Mouse (Mus musculus): ENCODE measurements around the gene Foxc2.
"Not testable (repeated sequence)": the region's sequence is repeated elsewhere in the genome, so short reads cannot be mapped to it uniquely, and the experiment has no call there.

Gene Foxc2

GRCm38 (mm10) chr8:121119635-121120455, 3.9 kb downstream of the Foxc2 start:
- no peak for DNase-seq (ENCODE audit: low spot score)

DNA sequence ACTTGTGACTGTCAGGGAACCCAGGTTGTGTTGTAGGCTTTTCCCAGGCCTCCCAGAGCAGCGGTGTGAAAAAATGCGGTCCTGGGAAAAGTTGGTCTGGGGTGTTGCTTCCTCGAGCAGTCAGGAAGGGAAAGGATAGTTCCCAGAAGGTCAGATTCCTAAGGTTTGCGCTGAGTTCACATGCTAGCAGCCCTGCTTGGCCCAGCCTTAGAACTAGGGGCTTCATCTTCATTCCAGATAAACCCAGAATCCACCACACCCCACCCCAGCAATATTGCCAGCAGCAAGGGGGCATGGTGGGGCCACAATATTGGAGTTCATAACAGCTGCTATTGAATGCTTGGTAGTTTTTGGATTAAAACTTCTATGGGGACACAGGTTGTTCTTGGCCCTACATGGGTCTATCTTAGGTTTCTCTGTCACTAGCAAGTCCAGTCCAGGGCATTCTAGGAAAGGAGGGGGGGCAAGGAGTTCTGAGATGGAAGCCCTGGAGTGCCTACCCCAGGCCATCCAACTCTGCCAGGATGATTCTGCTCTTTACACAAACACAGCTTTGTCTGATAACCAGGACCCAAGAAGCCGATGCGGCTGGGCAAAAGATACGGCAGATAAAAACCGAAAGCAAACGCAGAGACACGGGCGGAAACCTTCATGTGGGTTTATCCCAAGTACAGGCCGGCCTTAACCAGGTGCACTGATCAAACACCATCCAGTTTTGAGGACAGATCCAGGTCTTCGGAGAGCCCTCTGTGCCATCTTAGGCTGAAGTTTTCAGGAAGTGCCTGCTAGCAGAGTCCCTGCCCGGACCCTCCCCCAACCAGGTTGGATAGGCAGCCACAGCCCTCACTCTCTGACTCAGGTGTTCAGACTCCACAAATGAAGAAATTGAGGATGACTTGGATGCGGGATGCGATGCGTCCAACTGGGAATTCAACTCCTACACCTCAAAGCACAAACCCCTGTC, 4.8 kb downstream of the Foxc2 start:
- no peak for DNase-seq (ENCODE audit: low spot score)

DNA sequence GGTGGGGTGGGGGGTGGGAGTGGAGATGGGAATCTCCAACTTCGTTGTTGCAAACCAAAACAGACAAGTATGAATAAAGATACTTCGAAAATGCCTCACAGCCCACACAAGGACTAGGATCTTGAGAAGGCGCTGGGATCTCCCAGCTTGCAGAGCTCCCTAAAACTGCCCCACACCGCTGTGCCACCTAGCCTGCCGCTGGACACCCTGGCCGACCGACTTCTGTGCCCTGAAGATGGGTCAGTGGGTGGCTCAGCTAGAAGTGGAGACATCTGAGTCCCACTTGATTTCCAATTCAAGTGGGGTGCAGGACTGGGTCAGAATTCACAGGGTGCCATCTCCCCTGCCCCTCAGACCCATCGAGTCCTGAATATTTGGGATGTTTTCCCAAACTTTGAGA, 5.7 kb downstream of the Foxc2 start:
- DNase-seq (ENCODE audit: low spot score): no peak

DNA sequence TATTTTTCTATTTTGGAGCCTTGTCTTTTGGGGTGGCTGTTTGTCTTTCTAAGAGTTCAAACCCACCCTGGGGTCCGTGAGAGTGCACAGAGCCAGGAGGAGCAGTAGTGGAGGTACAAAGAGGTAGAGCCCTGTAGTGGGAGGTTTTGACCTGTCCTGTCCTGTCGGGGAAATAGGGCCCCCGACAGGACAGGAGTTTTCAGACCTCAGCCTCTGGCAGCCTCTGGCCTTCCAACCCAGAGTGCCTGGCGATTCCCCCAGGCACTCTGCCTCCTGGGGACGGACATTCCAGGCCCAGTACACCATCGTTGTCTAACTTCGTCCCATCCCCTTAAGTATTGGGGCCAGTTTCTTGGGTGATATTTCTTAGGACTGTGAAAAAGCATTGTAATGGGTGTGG, 6.4 kb downstream of the Foxc2 start:
- DNase-seq (ENCODE audit: low spot score): no peak

GRCm38 (mm10) chr8:121123113-121123512, 7.1 kb downstream of the Foxc2 start:
- DNase-seq (ENCODE audit: low spot score): no peak

DNA sequence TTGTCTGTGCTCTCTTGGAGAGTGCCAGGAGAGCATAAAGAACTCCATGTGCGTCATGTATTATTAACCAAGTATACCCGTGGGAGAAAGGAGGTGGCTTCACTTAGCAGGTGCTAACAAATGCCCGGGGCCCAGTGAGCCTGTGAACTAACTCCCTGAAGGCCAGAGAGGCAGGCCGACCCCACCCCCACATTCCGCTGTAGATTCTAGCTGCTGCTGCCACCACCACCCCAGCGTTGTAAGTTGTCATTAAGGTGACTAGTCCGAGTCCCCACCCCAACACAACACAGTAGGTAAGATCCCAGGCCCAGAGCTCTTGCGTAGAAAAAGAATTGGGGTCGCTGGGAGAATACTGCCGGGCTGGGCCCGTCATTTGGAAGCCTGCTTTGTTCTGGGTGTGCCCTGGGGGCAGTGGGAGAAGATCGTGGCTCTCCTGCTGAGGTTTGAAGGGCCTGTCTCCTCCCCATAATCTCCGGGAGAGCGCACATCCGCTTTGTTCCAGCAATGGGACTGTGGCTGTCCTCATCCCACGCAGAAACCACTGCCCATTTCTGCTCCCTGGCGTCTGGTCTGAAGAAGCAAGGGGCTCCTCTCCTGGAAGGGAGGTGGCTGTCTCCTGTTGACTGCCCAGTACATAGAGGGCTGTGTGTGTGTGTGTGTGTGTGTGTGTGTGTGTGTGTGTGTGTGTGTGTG, 8.7 kb downstream of the Foxc2 start:
- no peak for DNase-seq (ENCODE audit: low spot score)

DNA sequence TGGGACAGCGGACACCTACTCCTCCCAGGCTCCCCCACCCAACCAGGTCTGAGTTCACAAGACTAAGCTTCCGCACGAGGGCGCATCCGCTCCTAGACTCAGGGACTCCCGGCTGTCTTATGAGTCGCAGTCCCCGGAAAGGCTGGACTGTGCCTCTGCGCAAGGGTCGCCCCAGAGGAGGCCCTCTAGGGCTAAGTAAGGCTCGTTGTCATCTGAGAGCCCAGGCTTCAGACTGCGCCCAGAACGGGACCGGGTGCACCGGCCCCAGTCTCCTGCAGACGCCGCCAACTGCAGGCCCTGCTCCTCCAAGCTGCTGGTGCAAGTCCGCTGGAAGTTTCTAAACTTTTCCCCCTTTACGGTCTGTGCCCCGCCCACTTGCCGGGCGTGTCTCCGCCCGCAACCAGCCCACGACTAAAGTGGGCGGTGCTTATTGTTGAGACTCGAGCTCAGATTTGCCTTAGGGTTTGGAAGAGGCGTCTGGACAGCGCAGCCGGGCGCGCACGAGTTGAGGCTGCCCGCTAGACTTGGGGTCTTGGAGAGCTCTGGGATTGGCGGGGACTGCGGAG, 9.4 kb downstream of the Foxc2 start:
- peak; percentile 86 for DNase-seq (ENCODE audit: low spot score)

- no peak for DNase-seq (ENCODE audit: low spot score)
Observed at GRCm38 (mm10) chr8:121126191-121126590, 10.2 kb downstream of the Foxc2 start.

DNA sequence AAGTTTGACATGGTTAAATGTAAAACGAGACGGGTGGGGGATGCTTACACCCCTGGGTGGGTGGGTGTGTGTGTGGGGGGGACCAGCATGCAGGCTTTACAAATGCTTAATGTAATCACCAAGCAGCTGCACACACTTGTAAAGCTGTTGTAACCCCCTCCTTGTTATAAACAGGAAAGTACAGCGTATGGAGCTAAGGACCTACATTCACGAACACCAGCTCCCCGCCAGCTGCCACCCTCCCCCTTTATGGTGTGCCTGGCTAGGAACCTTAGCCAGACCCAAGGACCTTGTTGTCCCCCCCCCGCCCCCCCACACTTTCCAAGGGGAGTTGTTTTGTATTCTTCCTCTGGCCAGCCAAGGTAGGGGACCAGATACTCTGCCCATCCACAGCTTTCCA, 10.7 kb downstream of the Foxc2 start:
- DNase-seq (ENCODE audit: low spot score): no peak

GRCm38 (mm10) chr8:121127291-121127701, 11.3 kb downstream of the Foxc2 start:
- DNase-seq (ENCODE audit: low spot score): no peak

- DNase-seq (ENCODE audit: low spot score): no peak
Observed at GRCm38 (mm10) chr8:121127756-121128375, 11.9 kb downstream of the Foxc2 start, which contains the start of gene Foxl1. Gene Foxl1, plus strand, starts transcription at chr8:121127940.

GRCm38 (mm10) chr8:121128531-121129264, 12.7 kb downstream of the Foxc2 start:
- no peak for DNase-seq (ENCODE audit: low spot score)

DNA sequence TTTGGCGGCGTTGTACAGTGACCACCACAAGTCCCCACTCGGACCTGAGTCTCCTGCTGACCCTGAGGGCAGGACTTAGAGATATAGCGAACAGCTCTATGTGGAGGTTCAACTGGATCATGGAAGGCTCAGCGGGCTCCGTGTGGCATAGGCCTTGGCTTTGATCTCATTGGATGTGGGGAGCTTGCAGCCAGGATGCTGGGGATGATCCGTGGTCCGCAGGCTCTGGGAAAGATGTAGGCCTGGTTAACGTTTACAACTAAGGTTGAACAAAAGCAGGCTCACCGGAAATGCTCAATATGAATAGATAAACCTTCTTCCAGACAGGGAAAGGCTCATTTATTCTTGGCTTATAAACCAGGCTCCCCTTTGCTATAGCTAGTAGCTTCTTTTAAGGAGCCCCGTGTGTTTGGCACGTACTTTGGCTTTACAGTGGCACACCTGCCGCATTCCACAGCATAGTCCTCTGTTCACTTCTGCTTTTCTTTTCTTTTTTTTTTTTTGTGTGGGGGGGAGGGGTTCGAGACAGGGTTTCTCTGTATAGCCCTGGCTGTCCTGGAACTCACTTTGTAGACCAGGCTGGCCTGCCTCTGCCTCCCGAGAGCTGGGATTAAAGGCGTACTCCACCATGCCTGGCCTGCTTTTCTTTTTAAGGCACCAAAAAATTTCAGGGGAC, 13.4 kb downstream of the Foxc2 start:
- no peak for DNase-seq (ENCODE audit: low spot score)

DNA sequence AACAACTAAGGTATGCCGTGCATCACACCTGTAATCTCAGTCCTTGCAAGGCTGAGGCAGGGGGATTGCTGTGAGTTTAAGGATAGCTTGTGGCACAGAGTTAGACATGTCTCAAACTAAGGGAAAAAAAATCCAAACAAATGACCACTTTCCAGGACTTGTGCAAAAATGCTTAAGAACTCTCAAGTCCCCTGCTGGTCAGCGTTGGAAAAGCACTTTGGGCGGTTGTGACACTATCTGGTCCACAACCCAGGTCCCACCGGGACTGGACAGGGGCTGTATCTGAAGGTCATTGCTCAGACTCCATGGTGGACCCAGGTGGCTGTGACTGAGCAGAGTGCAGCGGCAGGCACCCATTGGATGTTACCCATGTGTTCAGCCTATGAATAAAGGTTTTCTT, 14.6 kb downstream of the Foxc2 start:
- DNase-seq (ENCODE audit: low spot score): no peak

DNA sequence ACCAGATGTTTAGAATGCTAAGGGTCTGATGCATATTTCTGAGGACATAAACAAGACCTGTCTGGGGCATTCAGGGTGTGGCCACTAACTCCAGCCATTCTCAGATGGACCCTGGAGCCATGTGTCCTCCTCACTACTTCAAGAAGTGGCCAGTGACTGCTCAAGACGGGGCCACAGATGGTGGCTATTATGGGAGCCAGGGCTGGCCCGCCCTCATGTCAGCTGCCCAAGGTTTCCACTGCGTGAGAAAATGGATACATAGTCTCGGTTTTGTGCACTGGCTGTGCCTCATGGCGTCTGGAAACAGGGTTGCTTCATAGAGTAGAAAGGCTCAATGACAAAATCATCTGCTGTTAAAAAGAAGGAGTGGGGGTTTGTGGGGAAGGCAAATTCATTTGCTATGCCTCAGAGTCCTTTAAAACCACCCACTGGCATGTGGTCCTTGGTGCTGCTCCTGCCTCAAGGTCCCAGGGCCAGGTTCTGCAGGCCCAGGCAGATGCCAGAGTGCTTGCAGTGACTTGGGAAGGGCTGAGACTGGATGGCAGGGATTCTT, 17.1 kb downstream of the Foxc2 start:
- no peak for DNase-seq (ENCODE audit: low spot score)

DNA sequence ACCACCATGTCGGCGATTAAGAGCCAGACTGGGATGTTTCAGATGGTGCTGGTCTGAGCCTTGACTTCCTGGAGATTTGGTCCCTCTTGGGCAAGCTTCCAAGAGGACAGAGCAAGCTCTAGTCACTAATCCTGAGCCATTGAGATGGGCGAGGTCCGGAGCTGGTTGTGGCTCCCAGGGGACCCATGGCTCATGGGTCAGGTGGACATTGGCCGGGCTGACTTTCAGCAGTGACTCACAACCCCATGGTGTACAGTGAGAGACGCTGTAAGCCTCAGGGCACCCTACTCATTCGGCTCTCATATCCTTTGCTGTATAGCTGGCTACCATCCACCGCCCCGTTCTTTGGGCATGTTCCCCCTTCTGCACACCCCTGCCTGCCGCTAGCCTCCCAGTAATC, 18.1 kb downstream of the Foxc2 start:
- DNase-seq (ENCODE audit: low spot score): no peak

GRCm38 (mm10) chr8:121134512-121134911, 18.5 kb downstream of the Foxc2 start:
- no peak for DNase-seq (ENCODE audit: low spot score)

GRCm38 (mm10) chr8:121136856-121137255, 20.9 kb downstream of the Foxc2 start:
- no peak for DNase-seq (ENCODE audit: low spot score)

- DNase-seq (ENCODE audit: low spot score): not testable (repeated sequence)
Observed at GRCm38 (mm10) chr8:121145457-121146134, 29.6 kb downstream of the Foxc2 start.

Measured in yolk sac, embryonic 10.5 days (tissue).